Mouse (Mus musculus) small intestine, adult 2 months (tissue): Measurements from ENCODE around the gene Capn8.

Source experiments
- CTCF ChIP-seq: fragments of 200-500 bp; IDR thresholded peaks from 2 replicates; pipeline ENCODE4 v1.5.1; 2012; ENCODE audit warnings: low read depth, mild to moderate bottlenecking, control low read depth, inconsistent platforms, low read length, moderate library complexity, mixed read lengths; ENCODE audit not compliant: insufficient replicate concordance, insufficient read length; ENCODE audit errors: extremely low read depth
- POLR2A ChIP-seq: fragments of 200-500 bp; IDR thresholded peaks from 2 replicates; pipeline ENCODE4 v1.6.1; 2012; ENCODE audit warnings: low read depth, mild to moderate bottlenecking, control low read depth, inconsistent platforms, low read length, moderate library complexity

DNA sequence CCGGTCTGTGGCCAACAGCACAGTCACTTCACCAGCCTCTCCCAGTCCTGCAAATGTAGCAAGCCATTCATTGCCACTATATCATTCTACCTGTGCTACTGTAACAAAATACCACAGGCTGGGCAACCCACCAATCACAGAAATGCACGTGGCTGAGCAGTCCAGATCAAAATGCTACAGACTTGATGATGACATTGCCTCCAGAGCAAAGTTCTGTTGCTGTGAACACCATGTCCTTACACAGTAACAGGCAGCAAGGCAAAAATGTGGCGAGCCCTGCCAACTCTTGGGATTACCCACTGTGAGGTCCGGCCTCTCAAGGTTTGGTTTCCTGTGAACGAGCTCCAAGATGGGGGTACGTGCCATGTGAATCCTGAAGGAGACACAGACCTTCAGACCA lies 19.4 kb downstream of the Capn8 start:
- TF ChIP-seq CTCF (no peak), POLR2A (no peak)
